Mouse (Mus musculus): ENCODE measurements around the gene Tmem52.

Tmem52 gene

GRCm38 (mm10) chr4:155510981-155511380, 42.1 kb downstream of the Tmem52 start:
- no peak for DNase-seq (ENCODE audit: low spot score)

- no peak for DNase-seq (ENCODE audit: low spot score)
Measured at GRCm38 (mm10) chr4:155514810-155515209, 45.9 kb downstream of the Tmem52 start.

DNA sequence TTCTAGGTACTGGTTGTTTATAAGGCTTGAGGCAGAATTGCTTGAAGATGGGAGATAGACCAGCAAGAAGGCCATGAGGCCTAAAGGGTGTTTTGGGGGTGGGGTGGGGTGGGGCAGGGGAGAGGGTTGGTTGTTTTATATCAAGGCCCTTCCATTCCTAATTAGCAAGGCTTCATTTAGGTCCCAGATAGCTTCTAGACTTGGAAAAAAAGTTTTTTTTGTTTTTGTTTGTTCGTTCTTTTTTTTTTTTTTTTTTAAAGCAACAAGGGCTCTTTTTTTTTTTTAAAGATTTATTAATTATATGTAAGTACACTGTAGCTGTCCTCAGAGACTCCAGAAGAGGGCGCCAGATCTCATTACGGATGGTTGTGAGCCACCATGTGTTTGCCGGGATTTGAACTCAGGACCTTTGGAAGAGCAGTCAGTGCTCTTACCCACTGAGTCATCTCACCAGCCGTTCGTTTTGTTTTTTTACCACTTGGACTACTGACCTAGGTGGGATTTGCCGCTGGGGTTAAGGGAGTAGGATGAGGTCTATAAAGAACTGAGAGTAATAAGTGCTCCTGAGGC, 49.1 kb downstream of the Tmem52 start:
- DNase-seq (ENCODE audit: low spot score), result no peak

All from ovary, postnatal 36 days (tissue).